Mouse (Mus musculus) left cerebral cortex, adult 8-10 months (tissue): ENCODE data around the gene Akr1b10. TPM values are rescaled to one million over a fixed set of nuclear protein-coding genes. Genes with fewer than 3 reads are reported as not detected.
"Not testable (repeated sequence)": the region's sequence is repeated elsewhere in the genome, so short reads cannot be mapped to it uniquely, and the experiment has no call there.

Experiments
- DNase-seq, 2 experiments: peaks; one replicate each; pipeline ENCODE4 v3.0.0; 2022; ENCODE audit warnings: low spot score in 2 of 2
- total RNA-seq, 4 experiments: library from RNA; stranded (reverse); gene quantifications; 2 replicates each; pipeline ENCODE4 v1.2.4; 2022

Akr1b10 gene
- total RNA-seq, result 10 to 100 TPM; 22.6 to 27.2 (median 23.6) TPM

DNA sequence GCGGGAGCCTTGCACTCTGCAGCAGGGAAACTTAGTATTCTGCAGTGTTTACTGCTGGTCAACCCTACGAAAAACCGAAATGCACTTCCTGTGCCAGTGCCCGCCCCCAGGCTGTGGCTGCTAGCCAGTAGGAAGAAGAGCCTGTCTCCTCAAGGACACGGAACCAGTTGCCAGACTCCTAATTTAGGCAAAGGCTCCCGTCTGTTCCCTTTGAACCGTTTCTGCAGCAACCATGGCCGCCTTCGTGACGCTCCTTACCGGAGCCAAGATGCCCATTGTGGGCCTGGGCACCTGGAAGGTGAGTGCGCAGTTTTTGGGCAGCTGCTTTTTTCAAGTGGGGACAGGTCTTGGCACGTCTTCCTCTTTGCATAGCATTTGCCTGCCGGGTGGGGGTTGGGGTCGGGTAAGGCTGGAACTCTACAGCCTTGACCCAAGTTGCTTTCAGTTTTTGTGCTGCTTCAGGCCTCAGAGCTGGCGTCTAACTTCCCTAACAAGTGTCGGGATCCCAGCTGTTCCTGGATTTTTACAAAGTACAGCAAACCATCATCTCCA, at the start of gene Akr1b10:
Gene Akr1b10 (plus strand): TSS at position 109 of the 552 bp plus-strand sequence.
- peak; percentile 55 to 84 for DNase-seq

- DNase-seq, result no peak
Observed at GRCm38 (mm10) chr6:34334673-34335072, 49.3 kb upstream of the Akr1b10 start.

- DNase-seq, result no peak
Observed at GRCm38 (mm10) chr6:34337799-34338198, 46.2 kb upstream of the Akr1b10 start.

DNA sequence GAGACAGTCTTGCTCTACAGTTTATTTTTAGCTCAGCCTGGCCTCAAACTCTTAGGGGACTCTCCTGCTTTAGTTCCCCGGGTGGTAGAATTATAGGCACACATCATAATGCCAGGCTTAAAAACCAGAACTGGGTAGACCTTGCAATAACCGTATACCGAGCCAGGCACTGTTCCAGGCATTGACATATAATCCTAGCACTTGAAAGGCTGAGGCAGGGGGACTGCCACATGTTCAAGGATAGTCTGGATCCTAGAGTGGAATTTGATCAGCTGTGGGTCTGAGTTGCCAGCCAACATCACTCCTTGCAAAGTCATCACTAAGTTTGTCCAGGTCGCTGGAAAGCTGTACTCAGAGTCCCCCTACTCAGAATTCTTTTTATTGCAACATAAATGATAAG, 42.0 kb upstream of the Akr1b10 start:
- no peak for DNase-seq

GRCm38 (mm10) chr6:34342476-34342875, 41.5 kb upstream of the Akr1b10 start:
- DNase-seq, result no peak

DNA sequence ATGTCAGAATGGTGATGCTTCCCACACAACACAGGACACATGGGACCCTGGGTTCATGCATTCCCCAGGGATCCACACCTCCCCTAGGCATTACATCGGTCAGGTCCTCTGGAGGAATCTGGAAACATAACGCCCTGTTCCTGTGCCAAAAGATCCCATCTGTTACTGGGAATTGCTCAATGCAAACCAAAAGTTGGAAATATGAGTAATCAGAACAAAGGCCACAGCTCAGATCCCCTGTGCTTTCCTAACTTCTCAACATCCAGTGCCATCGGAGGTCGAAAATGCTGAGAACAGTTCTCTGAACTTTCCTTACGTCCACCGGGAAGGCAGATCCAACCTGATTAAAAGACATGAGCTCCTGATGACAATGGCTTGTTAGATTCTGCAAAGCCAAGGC, 40.6 kb upstream of the Akr1b10 start:
- no peak for DNase-seq

- no peak for DNase-seq
Observed at GRCm38 (mm10) chr6:34344135-34344850, 39.7 kb upstream of the Akr1b10 start.

DNA sequence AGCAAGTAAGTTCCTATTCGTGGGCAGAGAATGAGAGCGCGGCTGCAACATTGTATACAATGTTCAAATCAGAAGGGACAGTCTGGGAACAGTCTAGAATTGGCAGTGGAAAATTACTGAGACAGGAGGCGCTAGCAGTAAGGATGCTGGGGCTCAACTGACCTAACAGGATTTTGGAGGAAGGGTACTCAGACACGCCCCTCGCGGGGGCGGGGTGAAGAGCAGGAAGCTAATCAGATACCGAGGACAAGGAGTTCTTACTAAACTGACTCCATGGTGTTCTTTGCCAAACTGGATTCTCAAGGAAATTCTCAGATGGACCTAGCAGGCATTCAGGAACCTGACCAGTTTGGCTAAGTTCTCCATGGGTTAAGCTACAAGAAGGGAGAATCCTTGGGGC, 39.1 kb upstream of the Akr1b10 start:
- no peak for DNase-seq

DNA sequence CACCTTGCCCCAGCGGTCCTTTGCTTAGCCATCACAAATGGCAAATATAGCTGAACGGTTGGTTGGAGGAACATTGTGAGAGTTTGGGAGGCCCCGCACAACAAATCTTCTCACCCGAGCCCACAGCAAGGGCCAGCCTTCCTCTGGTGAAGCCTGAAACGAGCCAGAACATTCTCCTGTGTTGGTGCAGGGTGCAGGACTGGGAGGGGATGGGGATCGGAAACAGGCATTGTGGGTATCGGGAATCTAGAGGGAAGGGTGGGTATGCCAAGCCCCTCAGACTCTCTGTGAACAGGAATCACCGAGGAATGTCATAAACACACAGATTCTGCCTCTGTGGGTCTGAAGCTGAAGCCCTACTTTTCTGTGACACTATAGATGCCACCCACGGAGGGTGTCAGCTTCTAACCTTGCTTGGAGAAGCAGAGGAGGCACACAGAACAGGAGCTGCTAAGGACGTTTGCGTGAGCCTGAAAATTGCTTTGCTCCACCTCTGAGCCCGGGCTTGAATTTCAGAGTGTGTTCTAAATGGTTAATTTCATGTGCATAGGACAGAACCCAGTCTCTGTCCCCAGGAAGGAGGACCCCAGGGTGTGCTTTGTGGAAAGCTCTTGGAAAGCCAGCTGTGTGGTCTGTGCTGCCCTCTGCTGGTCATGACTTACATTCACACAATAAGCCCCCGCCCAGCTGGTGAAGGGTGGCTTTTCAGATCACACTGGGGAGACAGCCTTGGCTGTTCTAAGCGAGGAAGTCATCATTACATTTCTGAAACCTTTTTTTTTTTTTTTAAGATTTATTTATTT, 37.7 kb upstream of the Akr1b10 start:
- peak; percentile 37 to 55 for DNase-seq

GRCm38 (mm10) chr6:34350037-34350699, 33.9 kb upstream of the Akr1b10 start:
- DNase-seq, result no peak

GRCm38 (mm10) chr6:34351481-34351880, 32.5 kb upstream of the Akr1b10 start:
- DNase-seq, result not testable (repeated sequence)

DNA sequence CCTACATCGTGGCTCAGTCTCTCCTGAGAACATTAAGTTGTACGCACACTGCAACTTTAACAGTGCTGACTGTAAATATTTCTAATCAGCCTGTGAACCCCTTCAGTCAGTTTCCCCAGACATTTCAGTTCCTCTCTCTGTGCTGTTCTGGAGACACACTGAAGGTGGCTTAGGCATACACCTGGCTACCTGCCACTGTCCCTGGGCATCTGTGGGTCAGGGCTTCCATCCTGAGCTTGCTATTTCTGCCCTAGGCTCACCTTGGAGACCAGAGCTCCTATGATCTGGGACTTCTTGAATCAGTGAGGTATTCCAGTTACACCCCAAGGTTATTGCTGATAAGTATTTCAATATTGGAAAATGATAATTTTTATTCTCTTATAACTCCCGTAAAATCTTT, 31.6 kb upstream of the Akr1b10 start:
- no peak for DNase-seq

GRCm38 (mm10) chr6:34353658-34354353, 30.2 kb upstream of the Akr1b10 start, which contains the start of gene Akr1b8:
Akr1b8 (plus strand) TSS chr6:34354119.
- no peak for DNase-seq

GRCm38 (mm10) chr6:34354354-34355348, 29.4 kb upstream of the Akr1b10 start:
- DNase-seq, result no peak

GRCm38 (mm10) chr6:34355349-34355747, 28.7 kb upstream of the Akr1b10 start:
- no peak for DNase-seq

DNA sequence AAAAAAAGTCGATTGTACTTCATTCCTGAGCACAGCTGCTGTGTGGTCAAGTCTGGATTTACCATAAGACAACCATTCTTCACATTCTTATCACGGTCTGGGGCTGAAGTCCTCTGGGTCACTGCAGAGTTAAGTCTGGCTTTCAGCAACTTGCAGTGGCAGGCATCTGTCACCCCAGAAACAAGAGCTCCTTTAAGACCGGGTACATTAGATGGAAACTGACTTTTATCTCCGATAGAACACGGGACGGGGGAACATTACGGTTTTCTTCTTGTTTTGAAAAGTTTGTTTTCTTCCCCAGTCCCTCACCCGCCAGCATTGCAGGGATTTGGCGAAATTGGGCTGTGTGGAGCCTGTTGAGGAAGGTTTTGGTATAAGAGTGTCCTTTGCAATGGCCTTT, 28.2 kb upstream of the Akr1b10 start:
- DNase-seq, result no peak

- DNase-seq, result no peak
Observed at GRCm38 (mm10) chr6:34364217-34365136, 19.5 kb upstream of the Akr1b10 start.

GRCm38 (mm10) chr6:34367998-34368397, 16.0 kb upstream of the Akr1b10 start:
- no peak for DNase-seq

GRCm38 (mm10) chr6:34370081-34370480, 13.9 kb upstream of the Akr1b10 start:
- DNase-seq, result no peak
